Mouse (Mus musculus) CD4-positive helper T cell, adult 2 months (primary cell): ENCODE results near the gene Crocc2.
A peak's percentile ranks its signal among the peaks of the same experiment; 100 is the strongest.

Experiments
- DNase-seq: peaks from one replicate; pipeline ENCODE4 v3.0.0-alpha.2; 2012; ENCODE audit warnings: low read depth, missing footprints, low spot score

Gene Crocc2

DNA sequence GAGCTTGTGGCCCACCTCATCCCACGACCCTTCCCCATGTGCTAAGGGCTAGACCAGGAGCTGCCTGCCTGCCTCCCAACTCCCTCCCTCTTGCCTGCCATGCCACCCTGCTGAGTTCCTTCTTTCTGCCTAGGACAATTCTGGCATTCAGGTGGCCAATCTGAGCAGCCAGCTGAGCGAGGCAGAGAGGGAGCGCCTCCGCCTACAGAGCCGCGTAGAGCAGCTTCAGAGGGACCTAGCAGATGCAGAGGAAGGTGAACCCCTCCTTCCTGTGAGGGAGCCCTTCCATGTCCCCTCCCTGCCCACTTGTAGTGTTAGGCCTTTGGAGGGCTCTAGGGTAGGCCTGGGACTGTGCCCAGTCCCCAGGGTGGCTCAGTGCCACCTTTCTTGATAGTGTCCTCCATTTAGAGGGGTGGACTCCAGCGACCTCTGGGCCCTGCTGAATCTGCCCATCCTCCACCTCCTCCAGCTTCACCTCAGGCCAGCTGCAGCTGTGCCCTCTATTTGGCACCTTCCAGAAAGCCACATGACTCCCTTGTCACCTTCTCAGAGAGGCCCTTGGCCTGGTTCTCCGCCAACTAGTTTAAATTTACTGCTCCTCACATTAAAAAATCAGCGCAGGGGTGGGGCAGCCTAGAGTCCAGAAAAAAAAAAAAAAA lies 48.4 kb downstream of the Crocc2 start:
- DNase-seq = no peak

DNA sequence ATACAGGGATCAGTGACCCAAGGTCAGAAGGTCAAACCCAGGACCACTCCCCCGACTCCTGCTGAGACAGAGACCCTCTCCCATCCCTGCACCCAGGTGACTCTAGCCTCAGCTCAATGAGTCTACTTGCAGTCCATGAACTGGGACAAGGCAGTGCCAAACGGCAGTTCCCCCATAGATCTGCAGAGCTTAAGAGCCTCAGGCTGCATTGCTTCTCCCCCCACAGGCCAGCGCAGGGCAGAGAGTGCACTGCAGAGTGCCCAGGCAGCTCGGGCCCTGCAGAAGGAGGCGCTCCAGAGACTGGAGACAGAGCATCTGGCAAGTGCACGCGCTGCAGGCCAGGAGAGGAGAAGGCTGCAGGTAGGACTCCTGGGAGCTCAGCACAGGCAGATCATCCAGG lies 49.0 kb downstream of the Crocc2 start:
- DNase-seq = no peak

DNA sequence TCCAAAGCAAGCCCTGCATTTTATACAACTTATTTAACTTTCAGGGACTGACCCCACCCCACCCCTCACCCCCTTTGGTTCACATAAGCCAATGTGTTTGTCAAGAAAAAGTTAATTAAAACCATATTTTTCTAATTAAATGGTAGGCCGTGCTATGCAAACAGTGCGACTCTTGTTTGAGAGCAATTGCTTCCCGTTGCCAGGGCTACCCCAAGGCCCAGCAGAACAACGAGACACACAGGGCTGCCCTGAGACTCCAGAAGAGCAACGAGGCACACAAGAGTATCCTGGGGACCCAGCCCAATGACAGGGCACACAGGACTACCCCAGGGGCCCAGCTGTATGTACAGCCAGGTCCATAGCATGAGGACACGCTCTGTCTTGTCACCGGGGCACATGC lies 52.3 kb downstream of the Crocc2 start:
- no peak for DNase-seq

DNA sequence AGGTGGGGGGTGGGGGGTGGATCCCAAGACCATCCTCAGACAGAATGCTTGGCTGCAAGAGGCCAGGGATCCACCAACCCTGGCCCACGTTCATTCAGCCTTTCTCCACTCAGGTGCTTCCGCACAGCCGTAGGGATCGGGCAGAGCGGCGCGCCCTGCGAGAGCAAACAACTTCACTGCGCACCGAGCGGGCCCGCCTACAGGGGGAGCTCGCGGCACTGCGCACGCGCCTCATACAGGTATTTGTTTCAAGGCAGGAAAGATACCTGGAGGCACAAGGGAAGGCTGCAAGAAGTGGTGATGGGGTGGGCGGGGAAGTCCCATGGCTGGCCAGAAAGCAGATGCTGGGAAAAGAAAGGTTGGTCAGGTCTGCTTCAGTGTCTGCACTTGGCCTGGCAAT lies 55.4 kb downstream of the Crocc2 start:
- DNase-seq = peak; percentile 40

DNA sequence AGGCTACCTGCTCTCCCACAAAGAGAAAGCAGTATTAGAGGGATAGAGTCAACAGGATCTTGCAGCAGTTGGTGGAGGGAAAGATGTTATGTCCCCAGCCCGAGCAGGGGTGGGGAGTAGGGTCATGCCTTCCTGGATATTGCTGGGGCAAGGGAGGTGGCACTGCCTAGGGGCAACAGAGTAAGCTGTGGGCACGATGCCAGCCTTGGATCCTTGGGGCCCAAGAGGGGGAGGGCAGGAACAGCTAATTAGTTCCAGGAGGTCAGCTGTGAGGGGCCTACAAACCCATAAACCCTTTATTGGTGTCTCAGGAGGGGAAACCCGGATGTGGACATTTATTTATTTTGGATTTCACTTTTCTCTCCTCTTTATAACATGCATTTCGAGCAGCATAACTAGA lies 56.7 kb downstream of the Crocc2 start:
- DNase-seq = no peak

DNA sequence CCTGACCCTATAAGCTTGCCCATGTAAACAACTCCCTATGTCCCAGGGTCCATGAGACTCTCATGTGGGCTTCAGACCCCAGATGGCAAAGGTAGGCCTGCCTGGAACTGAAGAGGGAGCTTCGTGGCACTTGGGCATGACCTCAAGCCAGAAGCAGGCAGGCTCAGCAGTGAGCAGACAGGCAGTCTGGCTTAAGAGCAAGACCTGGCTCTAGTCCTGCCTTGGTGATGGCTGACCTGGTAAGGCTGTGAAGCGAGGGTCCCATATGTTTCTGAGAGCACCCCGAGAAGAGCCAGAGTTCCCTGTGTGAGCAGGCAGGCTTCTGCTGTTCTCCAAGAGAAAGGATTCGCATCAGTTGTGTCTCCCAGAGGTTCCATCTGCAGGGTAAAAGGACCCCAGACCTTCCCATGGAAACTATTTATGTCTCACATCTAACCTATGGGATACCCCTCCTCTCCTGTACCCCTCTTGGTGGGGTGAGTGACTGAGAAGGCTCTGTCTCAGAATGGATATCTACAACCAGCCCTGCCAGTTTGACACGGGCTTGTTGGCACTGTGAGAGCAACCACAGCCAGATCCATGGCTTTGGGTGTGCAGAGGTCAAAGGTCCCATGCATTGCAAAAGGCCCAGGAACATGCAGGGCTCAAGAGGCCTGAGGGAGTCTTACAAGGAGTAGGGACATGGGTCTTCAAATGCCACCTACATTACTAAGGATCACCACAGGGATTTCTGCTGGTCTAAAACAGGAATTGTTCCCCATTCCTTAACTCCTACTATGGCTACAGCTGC lies 57.4 kb downstream of the Crocc2 start:
- no peak for DNase-seq

DNA sequence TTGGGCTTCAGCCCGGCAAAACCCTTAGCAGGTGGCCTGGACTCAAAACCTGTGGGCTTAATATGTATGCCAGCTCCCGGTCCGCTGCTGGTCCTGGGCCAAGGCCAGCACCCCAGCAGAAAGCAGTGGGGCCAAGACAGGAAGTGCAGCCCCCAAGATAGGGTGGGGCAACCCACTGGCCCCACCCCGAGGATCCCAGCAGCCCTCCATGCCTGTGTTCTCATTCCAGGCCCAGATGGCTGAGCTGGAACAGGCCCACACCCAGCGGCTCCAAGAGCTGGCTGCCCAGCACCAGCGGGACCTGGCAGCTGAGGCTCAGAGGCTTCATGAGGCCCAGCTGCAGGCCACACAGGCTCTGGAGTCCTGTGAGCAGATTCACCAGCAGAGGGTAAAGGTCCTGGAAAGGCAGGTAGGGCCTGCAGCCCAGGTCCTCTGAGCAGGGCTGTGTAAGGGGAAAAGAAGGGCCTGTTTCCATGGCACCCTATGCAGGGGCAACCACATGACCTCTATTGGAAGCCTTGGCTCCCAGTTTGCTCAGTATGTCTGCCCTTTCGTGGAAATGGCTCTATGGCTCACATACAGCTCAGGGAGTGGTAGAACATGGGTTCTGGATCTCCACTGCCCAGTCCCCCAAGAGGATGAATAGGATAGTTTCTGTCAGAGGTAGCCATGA lies 58.9 kb downstream of the Crocc2 start:
- DNase-seq = no peak

DNA sequence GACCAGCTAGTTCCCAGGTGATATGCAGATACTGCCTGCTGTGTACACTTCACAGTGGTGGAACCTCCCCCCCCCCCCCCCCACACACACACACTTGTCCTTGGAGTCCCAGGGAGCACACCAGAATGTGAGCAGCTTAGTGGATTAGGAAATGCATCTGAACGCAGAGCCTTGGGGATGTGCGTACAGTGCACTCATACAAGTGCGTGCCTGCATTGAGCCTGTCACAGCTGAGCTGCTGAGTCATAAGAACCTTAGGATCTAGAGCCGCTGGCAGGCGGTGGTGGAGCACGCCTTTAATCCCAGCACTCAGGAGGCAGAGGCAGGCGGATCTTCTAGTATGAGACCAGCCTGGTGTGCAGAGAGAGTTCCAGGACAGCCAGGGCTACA lies 59.4 kb downstream of the Crocc2 start:
- DNase-seq = no peak

DNA sequence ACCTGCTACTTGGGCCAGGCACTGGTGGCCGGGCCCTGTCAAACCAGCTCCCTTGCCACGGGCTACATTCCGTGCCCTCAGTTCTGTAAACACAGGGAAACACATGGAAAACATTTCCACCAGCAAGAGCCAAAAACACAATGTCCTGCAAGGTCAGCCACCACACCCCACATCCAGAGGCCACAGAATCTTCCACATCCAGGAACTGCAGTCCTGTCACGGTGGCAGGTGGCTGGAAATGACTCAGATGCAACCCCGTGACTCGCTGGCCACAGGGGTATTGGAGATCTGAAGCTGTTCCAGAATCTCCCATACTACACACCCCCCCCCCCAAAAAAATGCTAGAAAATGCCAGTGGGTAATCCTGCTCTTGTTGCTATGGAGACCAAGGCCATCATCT lies 60.7 kb downstream of the Crocc2 start:
- no peak for DNase-seq

DNA sequence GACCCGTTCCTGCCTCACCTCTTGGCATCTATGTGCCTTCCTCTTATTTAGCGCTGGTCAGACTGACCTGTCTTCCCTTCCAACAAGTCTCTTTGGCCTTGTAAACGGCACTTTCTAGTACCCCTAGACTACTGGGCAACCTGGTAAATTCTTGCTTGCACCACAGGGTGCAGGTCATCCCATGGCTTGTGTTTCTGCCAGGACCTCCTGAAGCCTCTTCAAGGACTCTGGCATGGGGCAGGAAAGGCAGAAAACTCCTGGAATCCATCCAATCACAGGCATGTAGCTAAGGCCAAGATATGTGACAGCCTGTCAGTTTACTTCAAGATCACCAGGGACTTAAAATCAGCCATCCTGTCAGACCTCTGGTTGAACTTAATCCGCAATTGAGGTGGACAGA lies 61.1 kb downstream of the Crocc2 start:
- no peak for DNase-seq

DNA sequence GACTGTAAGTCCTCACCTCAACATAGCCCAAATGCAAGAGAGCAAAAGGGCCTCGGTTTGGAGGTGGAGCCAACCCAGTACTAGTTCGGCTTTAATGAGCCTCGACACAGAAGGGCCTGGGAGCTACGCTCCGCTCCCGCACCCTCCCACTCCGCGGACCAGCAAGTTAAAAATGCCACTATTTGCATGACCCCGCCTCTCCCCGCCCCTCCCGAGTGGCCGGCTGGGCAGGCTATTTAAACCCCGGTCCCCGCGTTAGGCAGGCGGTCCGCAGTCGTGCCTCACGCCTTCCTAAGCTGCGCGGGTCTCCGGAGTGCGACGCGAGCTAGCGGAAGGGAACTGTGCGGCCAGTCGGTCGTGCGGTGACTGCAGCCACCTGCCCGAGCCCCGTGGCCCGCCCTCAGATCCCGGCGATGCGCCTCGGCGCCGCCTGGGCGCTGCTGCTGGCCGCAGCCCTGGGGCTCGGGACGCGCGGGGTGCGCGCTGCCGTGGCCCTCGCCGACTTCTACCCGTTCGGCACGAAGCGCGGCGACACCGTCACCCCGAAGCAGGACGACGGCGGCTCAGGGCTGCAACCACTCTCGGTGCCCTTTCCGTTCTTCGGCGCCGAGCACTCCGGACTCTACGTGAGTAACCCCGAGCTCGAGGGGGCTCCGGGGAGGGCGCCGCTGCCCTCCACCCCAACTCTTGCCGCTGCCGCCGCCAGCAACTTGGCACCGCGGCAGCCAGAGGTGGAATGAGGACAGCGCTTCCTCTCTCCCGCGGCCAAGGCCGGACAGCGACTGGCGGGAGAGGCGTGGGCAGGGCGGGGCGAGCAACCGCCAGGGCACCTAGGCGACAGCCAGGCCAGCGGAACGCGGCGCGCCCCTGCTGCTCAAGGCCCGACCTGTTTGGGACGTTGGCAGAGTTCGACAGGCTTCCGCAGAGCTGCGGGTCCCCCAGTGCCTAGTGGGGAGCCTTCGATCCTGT lies 67.3 kb downstream of the Crocc2 start, which contains the start of gene Sned1:
Gene Sned1 (plus strand): TSS at position 266 of the 969 bp plus-strand sequence.
- DNase-seq = peak; percentile 15

DNA sequence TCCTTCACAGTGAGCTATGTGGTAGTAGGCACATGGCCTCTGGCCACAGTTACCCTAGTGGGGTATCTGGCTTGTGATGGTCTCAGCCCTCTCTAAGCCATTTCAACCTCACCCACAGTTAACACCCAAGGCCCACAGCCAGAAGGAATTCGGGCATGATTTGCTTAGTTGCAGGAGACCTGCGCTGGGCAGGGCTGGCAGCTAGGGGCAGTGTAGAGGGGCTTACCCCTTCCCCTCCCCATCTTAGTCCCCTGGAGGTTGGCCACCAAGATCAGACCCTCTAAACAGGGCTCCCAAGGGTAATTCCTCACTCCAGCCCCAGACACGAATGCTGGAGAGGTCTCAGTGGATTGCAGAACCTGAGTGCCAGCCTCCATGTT lies 68.0 kb downstream of the Crocc2 start:
- no peak for DNase-seq

DNA sequence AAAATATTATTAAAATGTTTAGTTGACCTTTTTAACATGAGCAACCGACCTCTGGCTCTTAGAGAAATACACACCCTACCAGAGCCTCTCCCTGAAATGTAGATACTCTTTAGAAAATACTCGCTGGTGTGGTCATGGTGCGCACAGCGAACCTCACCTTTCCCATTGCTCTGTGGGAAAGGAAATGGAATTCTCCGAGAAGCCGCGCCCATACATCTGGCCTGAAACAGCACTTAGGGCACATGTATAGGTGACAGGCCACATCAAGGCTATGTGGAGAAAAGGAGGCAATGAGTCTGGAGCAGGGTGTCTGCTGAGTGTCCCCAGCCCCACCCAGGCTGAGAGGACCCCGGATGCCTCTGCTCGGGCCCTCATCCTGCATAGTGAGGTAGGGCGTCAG lies 69.2 kb downstream of the Crocc2 start:
- no peak for DNase-seq

DNA sequence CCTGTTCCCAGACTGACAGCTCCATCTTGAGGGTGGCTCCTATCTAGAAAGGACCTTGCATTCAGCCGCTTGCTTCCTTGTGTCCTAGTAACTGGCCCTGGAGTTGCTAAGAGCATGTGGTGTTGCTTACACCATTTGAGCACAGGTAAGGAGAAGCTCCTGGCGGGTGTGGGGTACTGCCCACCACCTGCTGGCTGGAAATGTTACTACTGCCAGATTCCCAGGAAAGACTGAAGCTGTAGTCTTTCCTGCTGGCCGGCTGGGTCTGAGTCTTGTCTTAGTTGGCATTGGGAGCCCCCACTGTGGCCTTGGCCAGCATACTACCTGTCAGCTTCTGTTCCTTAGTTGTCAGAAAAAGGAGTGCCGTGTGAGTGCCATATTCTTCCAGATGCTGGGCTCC lies 69.7 kb downstream of the Crocc2 start:
- no peak for DNase-seq

DNA sequence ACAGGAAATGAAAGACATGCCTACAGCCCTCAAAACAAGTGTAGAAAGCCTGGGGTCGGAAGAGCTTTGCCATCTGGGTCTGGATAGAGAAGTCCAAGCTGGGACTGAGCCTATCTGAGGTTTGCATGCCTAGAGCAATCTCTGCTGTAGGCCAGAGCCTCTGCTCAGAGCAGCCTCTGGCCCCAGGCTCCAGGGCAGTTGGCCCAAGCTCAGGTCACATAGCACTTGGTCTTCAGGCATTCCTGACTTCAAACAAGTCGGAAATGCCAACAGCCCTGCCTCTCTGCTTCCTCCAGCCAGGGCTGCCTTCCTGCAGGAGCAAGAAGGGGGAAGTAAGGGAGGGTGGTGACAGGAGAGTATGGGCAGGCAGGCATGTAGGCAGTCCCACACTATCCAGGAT lies 77.4 kb downstream of the Crocc2 start:
- no peak for DNase-seq

DNA sequence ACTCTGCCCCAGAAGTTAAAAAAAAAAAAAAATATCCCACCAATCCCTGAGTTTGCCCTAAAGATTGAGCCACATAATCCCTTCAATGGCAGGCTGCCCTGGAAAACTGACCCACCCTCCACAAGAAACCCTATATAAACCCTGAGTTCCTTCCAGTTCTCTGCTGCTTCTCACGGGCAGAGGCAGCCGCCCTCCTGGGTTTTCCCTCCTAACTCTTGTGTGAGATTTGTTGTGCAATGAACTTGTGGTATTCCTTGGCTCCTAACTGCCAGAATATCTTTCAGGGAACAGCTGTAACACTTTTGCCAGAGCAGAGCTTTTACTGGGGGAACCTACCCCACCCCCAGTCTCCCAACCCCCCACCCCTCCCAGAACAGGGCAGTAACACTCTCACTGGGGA lies 84.1 kb downstream of the Crocc2 start:
- no peak for DNase-seq

DNA sequence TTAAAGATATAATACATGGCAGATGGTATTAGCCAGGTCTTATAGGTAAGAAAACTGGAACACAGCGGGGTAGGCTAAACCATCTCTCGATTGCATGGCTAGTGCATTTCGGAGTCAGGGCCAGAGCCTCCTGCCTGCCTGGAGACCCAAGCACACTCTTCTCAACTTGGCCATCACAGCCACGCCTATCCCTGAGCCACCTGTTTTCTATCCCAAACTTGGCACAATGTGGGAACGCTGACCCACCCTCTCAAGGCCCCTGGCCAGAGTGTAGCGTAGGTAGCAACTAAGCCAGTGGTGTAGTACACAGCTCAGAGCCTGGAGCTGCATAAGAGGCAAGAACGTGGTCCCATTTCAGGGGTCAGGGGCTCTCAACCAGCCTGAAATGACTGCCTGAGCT lies 87.2 kb downstream of the Crocc2 start:
- no peak for DNase-seq

DNA sequence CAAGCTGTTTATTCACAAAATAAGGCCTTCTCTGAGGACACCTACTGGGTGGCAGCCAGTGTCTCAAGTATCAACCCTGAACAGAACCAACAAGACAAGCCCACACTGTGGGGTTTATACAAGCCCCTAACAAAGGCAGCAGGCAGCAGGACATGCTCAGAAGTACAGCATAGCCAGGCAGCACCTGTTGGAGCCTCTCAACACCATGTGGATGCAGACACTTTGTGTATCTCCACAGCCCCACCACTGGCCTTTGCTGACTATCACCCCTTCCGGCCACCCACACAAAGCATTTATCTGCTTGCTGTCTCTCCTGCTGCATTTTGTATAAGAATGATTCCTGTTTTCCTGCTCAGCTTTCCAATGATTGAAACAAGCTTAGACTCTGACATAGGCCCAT lies 89.0 kb downstream of the Crocc2 start:
- no peak for DNase-seq

DNA sequence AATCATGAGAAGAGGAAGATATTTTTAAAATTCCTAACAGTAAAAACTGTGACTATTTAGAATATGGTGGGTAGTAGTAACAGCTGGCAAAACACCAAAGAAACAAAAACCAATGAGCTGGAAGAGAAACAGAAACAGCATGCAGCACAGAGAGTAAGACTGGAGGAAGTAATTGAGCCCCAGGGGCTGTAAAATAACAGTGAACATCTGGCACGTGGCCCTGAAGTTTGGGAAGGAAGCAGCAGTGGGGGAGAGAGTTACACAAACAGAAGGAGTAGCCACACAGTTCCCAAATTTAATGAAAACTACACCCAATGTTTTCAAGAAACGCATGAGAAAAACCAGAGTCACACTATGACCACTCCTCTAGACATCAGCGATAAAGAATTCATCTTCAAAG lies 98.7 kb downstream of the Crocc2 start:
- DNase-seq = no peak

DNA sequence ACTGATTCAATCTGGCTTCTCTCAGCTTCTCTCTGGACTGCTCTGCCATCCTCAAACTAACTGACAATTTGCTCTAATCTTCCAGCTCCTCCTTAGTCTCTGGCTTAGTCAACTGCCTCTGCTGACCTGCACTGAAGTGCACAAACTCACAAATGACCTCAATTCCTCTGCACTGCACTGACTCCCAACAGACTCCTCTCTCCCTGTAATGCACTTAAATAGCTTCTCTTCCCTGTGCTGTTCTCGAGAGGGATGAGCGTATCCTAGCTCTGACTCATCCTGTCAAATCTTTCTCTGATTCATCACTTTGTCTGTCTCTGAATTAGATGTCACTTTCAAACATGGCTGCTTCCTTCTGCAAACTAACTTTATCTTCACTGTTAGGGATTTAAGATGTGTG lies 99.7 kb downstream of the Crocc2 start:
- DNase-seq = no peak

DNA sequence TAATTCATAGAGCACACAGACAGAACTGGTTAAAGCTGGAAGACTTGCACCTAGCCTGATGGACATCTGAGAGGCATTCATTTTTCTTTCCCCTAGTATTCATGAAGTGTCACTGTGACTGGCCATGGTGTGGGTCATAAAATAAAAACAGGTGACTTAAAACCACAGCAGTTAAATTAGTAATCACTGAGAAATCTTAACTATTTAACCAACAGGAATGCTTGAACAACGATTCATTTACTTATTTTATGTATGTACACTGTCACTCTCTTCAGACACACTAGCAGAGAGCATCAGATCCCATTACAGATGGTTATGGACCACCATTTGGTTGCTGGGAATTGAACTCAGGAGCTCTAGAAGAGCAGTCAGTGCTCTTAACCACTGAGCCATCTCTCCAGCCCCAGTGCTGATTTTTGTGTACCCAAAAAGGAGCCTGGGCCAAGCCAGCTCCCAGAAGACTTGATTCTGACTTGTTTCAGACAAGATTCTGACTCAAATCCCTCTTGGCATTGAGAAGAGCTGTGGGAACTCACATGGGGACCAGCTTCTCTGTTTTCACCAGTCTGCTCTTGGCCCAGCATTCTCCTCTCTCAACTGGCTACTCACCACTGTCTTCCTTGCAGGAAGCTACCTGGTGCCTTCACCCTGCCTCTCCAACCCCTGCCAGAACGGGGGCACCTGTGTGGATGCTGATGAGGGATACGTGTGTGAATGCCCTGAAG lies 102.2 kb downstream of the Crocc2 start:
- no peak for DNase-seq
